ENCODE assay signal across 8 mouse cellular contexts in genomic region chr8:83897211-83897610, GRCm38 (mm10). TPM values are rescaled to one million over a fixed set of nuclear protein-coding genes. Genes with fewer than 3 reads are reported as not detected.
DNase-seq lines count a peak whose midpoint lies in the region; ATAC-seq and TF ChIP-seq lines count a peak whose summit lies in the region.

No protein-coding gene starts in this region.

- H3K36me3 ChIP-seq in forebrain, embryonic 10.5 days (replicated peaks) = no peaks in the 10 kb centered on the region
- no peaks in the 10 kb centered on the region for H3K36me3 ChIP-seq in hindbrain, embryonic 15.5 days
- H3K36me3 ChIP-seq in limb, embryonic 14.5 days (ENCODE audit: control insufficient read depth, insufficient read depth, low read length) = no peaks in the 10 kb centered on the region

- WGBS in forebrain, embryonic 10.5 days = 2% methylated on average over 26 of the region's 26 CpGs
- WGBS in hindbrain, embryonic 15.5 days = under 1% methylated on average over 26 of the region's 26 CpGs
- 4% methylated on average over 26 of the region's 26 CpGs for WGBS in limb, embryonic 14.5 days

- peaks cover 47% of the 10 kb centered on the region for H3K4me1 ChIP-seq in forebrain, embryonic 10.5 days
- H3K4me1 ChIP-seq in hindbrain, embryonic 15.5 days (replicated peaks) = peaks cover 26% of the 10 kb centered on the region
- H3K4me1 ChIP-seq in limb, embryonic 14.5 days (ENCODE audit: control insufficient read depth, insufficient read depth, low read length) = peaks cover 24% of the 10 kb centered on the region

- DNase-seq in heart, adult 18-20 months = peak; percentile 46 to 67
- no peak for DNase-seq in heart, adult 9 months (ENCODE audit: low spot score in 2 of 2)
- DNase-seq in adrenal gland, postnatal 25 days = peak; percentile 61
- DNase-seq in forebrain, embryonic 10.5 days (ENCODE audit: extremely low spot score, low spot score) = peak; percentile 81
- DNase-seq in limb, embryonic 14.5 days (ENCODE audit: low spot score) = peak; percentile 30
- DNase-seq in neural tube, embryonic 10.5 days (ENCODE audit: extremely low spot score, low spot score) = peak; percentile 81
- DNase-seq in yolk sac, embryonic 10.5 days (ENCODE audit: low spot score) = no peak

- TF ChIP-seq POLR2A in limb, embryonic 14.5 days (IDR thresholded peaks at IDR 0.05; ENCODE audit: borderline replicate concordance, extremely low read depth, insufficient read depth, insufficient read length) = no peak

- H3K4me3 ChIP-seq in forebrain, embryonic 10.5 days = peak overlapping the region; percentile 46
- peak overlapping the region; percentile 32 for H3K4me3 ChIP-seq in hindbrain, embryonic 15.5 days
- H3K4me3 ChIP-seq in limb, embryonic 14.5 days (replicated peaks; ENCODE audit: low read length) = peak overlapping the region; percentile 28

- no peak for ATAC-seq in hindbrain, embryonic 15.5 days (ENCODE audit: low FRiP score, low read depth)
- no peak for ATAC-seq in limb, embryonic 14.5 days (ENCODE audit: low FRiP score, low read depth)

- peak overlapping the region; percentile 80 for H3K4me2 ChIP-seq in hindbrain, embryonic 15.5 days
- peak overlapping the region; percentile 74 for H3K4me2 ChIP-seq in limb, embryonic 14.5 days (replicated peaks; ENCODE audit: low read depth, low read length, severe bottlenecking)

- H3K27me3 ChIP-seq in forebrain, embryonic 10.5 days (ENCODE audit: poor library complexity, severe bottlenecking) = peaks cover 60% of the 10 kb centered on the region
- H3K27me3 ChIP-seq in hindbrain, embryonic 15.5 days = peaks cover 8% of the 10 kb centered on the region
- no peaks in the 10 kb centered on the region for H3K27me3 ChIP-seq in limb, embryonic 14.5 days (ENCODE audit: control insufficient read depth, insufficient read depth, low read length)

- H3K9me3 ChIP-seq in forebrain, embryonic 10.5 days = no peaks in the 10 kb centered on the region
- no peaks in the 10 kb centered on the region for H3K9me3 ChIP-seq in hindbrain, embryonic 15.5 days
- no peaks in the 10 kb centered on the region for H3K9me3 ChIP-seq in limb, embryonic 14.5 days (ENCODE audit: control insufficient read depth, low read length)

- H3K27ac ChIP-seq in forebrain, embryonic 10.5 days = peak overlapping the region; percentile 60; the same call in 1 of the 2 replicates
- peak overlapping the region; percentile 46 for H3K27ac ChIP-seq in hindbrain, embryonic 15.5 days (replicated peaks)
- H3K27ac ChIP-seq in limb, embryonic 14.5 days (replicated peaks; ENCODE audit: low read depth, low read length) = no peak overlapping the region

- peak overlapping the region; percentile 36 for H3K9ac ChIP-seq in hindbrain, embryonic 15.5 days
- H3K9ac ChIP-seq in limb, embryonic 14.5 days (ENCODE audit: low read depth, low read length, severe bottlenecking) = peak overlapping the region; percentile 38; the same call in 1 of the 2 replicates

RNA-seq across cellular contexts. Expression of gene Adgrl1, which starts 2.7 kb away (rescaled TPM):
- 10 to 100 TPM in 1 of 2 experiments, 1 to 10 TPM in 1; 9.9 to 10.9 TPM for total RNA-seq in heart, adult 18-20 months (2021)
- total RNA-seq in adrenal gland, postnatal 25 days (2021) = 73.5 and 114 TPM in 2 replicates
- polyA plus RNA-seq in forebrain, embryonic 10.5 days (2016; fragmentation: Nextera tagmentation; extraction: Ambion mirVana) = 11.1 and 12.5 TPM in 2 replicates
- 56.8 and 62.0 TPM in 2 replicates for polyA plus RNA-seq in hindbrain, embryonic 15.5 days (2015; fragmentation: Nextera tagmentation; extraction: Ambion mirVana)
- 123 and 177 TPM in 2 replicates for polyA plus RNA-seq in limb, embryonic 14.5 days (2012; rRNA removed)
- polyA plus RNA-seq in limb, embryonic 14.5 days (2014; fragmentation: Nextera tagmentation; extraction: Ambion mirVana) = 38.5 and 45.3 TPM in 2 replicates

RNA-seq across cellular contexts. Expression of gene Gm10644, which starts 57.8 kb away (rescaled TPM):
- total RNA-seq in heart, adult 18-20 months (2021) = 1 to 10 TPM; 1.4 to 1.7 TPM
- total RNA-seq in adrenal gland, postnatal 25 days (2021) = 2.1 and 3.2 TPM in 2 replicates
- polyA plus RNA-seq in forebrain, embryonic 10.5 days (2016; fragmentation: Nextera tagmentation; extraction: Ambion mirVana) = 0.94 and 1.2 TPM in 2 replicates
- polyA plus RNA-seq in hindbrain, embryonic 15.5 days (2015; fragmentation: Nextera tagmentation; extraction: Ambion mirVana) = 1.1 TPM in 2 replicates
- 0.63 and 0.69 TPM in 2 replicates for polyA plus RNA-seq in limb, embryonic 14.5 days (2012; rRNA removed)
- 0.48 and 0.53 TPM in 2 replicates for polyA plus RNA-seq in limb, embryonic 14.5 days (2014; fragmentation: Nextera tagmentation; extraction: Ambion mirVana)

RNA-seq across cellular contexts. Expression of gene Asf1b, which starts 58.1 kb away (rescaled TPM):
- total RNA-seq in heart, adult 18-20 months (2021) = 1 to 10 TPM; 1.3 to 2.0 TPM
- 6.0 and 7.2 TPM in 2 replicates for total RNA-seq in adrenal gland, postnatal 25 days (2021)
- polyA plus RNA-seq in forebrain, embryonic 10.5 days (2016; fragmentation: Nextera tagmentation; extraction: Ambion mirVana) = 112 and 114 TPM in 2 replicates
- 12.8 and 14.7 TPM in 2 replicates for polyA plus RNA-seq in hindbrain, embryonic 15.5 days (2015; fragmentation: Nextera tagmentation; extraction: Ambion mirVana)
- polyA plus RNA-seq in limb, embryonic 14.5 days (2012; rRNA removed) = 70.4 and 76.2 TPM in 2 replicates
- polyA plus RNA-seq in limb, embryonic 14.5 days (2014; fragmentation: Nextera tagmentation; extraction: Ambion mirVana) = 56.0 and 61.2 TPM in 2 replicates

Comparison
In these comparisons a context has a peak if more than half of its experiments do, and no peak if none do; other contexts are left out.
1. DNase-seq: peak in heart, adult 18-20 months (2 of 2), adrenal gland, postnatal 25 days (single experiment), forebrain, embryonic 10.5 days (single experiment), limb, embryonic 14.5 days (single experiment) and neural tube, embryonic 10.5 days (single experiment); none in heart, adult 9 months (0 of 2) and yolk sac, embryonic 10.5 days (single experiment).
2. Peak in every context shown above with its lines, with median percentiles within 50 percentile points of each other: H3K4me3 ChIP-seq.